Mouse (Mus musculus): ENCODE results near the gene Krba1.

Krba1 gene

GRCm38 (mm10) chr6:48395105-48396007, at the start of gene Krba1:
TSS of gene Krba1 (plus strand) at chr6:48395586.
- no peak for DNase-seq (ENCODE audit: low read depth)

DNA sequence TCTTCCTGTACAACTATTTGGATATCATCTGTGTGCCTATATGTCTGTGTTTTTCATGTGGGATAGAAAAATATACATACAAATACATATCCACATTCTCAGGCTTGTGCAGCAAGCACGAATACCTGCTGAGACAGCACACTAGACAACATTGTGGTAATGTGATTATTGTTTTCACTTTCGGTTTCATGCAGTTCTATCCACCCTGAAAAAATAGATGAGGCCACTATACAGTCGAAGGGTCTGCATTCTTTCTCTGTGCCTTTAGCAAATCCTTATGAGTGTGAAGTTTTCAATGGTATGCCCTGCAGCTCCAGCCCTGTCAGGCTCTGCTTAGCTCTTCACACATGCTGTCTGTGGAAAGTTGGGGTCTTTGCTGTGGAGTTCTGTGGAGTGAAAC, 36.5 kb upstream of the Krba1 start:
- DNase-seq (ENCODE audit: low read depth), result peak; percentile 5

DNA sequence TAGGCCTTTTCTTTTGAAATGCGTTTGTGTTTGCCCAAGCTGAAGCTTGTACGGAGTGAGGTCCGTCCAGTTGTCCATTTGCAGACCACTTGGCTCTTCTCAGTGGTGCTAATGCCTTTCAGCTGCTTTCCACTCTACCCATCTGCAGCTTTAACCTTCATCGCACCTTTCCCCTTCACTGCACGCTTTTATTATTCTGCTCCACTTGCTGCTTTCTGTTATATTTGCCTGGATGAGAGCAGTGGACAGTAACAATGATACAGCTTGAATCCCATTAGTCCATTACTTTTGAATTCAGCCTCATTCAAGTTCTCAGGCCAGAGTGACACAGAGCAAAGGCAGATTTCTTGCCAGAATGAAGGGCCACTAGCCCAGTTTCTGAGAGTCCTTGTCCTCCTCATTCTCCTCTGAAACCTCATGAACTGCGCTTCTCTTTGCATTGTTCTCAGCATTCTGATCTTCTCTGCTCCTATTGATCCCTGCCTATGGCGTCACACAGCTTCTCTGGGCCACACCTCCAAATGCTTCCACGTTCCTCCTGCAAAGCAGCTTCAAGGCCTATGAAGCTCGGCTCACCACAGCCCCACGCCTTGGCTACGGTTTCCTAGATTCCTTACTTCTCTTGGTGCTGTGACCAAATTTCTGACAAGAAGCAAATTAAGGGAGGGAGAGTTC, 28.9 kb upstream of the Krba1 start:
- no peak for DNase-seq (ENCODE audit: low read depth)

- DNase-seq (ENCODE audit: low read depth), result no peak
Measured at GRCm38 (mm10) chr6:48388221-48388620, 7.2 kb upstream of the Krba1 start.

- peak; percentile 39 for DNase-seq (ENCODE audit: low read depth)
Measured at GRCm38 (mm10) chr6:48393811-48394210, 1.6 kb upstream of the Krba1 start.

GRCm38 (mm10) chr6:48396008-48396595, 716 bp downstream of the Krba1 start:
- DNase-seq (ENCODE audit: low read depth), result no peak

- no peak for DNase-seq (ENCODE audit: low read depth)
Measured at GRCm38 (mm10) chr6:48396686-48397085, 1.3 kb downstream of the Krba1 start.

GRCm38 (mm10) chr6:48397336-48397735, 1.9 kb downstream of the Krba1 start:
- no peak for DNase-seq (ENCODE audit: low read depth)

GRCm38 (mm10) chr6:48399906-48400305, 4.5 kb downstream of the Krba1 start:
- DNase-seq (ENCODE audit: low read depth), result no peak

- no peak for DNase-seq (ENCODE audit: low read depth)
Measured at GRCm38 (mm10) chr6:48404071-48404470, 8.7 kb downstream of the Krba1 start.

GRCm38 (mm10) chr6:48409726-48410343, 14.4 kb downstream of the Krba1 start:
- DNase-seq (ENCODE audit: low read depth), result no peak

DNA sequence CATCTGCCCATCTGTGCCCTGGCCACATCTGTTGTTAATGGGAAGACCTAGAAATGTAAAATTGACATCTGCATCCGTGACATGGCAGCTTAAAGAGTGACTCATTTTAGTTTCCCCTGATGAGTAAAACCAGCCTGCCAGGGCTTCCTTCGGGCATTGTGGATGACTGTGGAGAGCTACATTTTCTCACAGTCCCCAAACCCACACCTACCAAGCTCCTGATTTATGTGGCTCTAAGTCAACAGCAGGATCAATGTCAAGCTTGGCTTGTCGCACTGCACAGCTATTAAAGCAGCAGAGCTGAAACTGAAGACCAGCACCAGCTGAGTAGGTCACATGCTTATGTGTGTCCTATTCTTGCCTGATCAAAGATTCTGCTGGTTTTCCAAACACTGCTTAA, 15.2 kb downstream of the Krba1 start:
- peak; percentile 30 for DNase-seq (ENCODE audit: low read depth)

GRCm38 (mm10) chr6:48411193-48412092, 16.1 kb downstream of the Krba1 start:
- DNase-seq (ENCODE audit: low read depth), result no peak

DNA sequence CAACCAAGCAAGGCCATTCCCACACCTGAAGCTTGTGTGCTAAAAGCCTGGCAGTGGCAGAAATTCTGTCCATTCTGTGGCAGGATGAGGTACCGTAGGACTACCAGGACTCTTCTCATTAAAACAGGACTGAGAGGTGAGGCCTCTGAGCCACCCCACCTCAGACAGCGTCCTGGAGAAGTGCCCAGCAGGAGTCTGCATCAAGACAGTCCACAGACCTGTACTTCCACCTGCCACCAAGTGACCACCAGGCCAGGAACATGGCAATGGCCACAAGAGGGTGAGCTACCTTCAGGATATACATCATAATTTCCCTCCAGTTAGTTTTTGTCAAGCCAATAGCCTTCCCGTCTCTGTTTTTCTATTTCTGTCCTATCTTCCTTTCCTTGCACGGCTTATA, 16.8 kb downstream of the Krba1 start:
- no peak for DNase-seq (ENCODE audit: low read depth)

DNA sequence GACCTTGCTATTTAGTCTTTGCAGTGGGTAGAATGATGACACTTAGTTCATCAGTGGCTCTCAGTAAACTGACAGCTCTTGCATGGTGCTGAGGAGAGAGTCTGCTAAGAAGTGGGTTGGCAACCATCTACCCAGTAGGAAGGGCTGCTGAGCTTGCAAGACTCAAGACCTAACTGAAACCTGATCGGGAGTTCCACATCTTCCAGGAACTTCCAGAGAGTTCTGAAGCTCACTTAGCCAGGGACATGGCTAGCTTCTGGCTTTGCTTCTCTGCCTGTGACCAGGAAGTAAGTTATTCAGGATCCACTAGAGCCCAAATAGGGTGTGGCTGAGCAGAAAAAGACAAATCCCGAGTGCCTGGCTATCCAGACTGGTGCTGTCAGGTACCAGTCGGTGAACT, 17.3 kb downstream of the Krba1 start:
- DNase-seq (ENCODE audit: low read depth), result no peak

DNA sequence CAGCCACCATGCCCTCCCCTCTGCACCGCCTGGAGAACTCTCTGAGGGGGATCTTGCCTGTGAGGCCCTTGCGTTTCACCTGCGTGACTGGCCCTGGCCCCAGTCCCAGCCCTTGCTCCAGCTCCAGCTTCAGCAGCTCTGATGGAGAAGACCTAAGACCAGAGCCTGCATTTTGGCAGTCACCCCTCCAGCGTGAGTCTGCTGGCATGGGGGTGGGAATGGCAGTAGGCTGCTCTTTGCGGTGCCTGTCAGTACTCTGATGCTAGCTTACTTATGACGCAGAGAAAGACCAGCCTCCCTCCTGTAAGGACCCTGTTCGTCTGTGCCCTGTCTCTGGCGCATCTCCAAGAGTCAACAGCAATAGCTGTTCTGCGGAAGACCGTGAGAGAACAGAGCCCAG, 17.7 kb downstream of the Krba1 start:
- no peak for DNase-seq (ENCODE audit: low read depth)

DNA sequence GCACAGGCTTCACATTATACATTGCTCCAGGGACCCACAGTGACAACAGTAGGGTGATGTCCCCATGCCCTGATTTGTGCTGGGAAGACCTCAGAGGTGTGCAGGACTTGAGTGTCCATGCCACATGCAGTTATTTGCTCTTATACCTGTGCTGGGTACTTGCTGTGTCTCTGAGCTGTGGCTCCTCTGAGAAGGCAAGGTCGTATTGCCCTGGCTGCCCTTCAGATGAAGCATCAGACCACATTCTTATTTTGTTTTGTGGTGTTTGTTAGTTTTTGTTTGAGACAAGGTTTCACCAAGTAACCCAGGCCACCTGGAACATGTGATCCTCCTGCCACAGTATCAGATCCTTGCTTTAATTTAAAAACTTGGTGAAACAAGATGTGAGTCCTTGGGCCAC, 19.5 kb downstream of the Krba1 start:
- DNase-seq (ENCODE audit: low read depth), result no peak

- DNase-seq (ENCODE audit: low read depth), result no peak
Measured at GRCm38 (mm10) chr6:48415636-48416035, 20.2 kb downstream of the Krba1 start.

DNA sequence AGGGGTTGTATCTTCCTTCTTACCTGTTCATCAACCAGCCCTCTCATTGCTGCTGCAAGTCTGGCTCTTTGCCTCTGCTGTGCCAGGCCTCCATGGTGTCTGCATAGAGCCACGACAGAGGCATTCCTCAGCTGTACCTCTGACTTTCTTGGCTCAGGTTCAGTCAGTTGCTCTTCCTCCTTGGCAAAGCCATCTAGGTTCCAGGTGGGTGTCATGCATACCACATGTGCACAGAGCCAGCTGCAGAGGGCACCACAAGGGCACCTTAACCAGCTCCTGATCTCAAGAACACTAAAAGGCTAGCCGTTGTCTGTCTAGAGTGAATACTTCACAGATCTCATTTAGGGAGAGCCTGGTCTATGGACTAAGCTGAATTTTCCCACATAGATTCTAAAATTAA, 21.1 kb downstream of the Krba1 start:
- DNase-seq (ENCODE audit: low read depth), result no peak

DNA sequence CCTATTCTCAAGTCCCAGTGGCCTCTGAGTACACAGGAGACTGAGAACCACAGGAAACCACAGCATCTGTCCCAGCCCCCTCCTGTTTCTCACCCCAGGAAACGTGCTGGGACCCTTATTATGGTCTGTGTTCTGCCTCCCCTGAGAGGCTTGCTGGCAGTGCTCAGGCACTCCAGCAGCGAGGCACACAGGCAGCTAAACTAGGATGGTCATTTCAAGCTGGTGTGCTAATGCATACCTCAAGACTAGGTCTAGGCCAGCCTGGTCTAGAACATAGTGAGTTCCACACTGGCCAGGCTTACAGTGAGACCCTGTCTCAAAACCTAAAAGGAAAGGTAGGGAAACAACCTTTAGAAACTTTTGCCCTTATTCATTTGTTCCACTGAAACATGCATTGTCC, 25.3 kb downstream of the Krba1 start:
- DNase-seq (ENCODE audit: low read depth), result peak; percentile 5

DNA sequence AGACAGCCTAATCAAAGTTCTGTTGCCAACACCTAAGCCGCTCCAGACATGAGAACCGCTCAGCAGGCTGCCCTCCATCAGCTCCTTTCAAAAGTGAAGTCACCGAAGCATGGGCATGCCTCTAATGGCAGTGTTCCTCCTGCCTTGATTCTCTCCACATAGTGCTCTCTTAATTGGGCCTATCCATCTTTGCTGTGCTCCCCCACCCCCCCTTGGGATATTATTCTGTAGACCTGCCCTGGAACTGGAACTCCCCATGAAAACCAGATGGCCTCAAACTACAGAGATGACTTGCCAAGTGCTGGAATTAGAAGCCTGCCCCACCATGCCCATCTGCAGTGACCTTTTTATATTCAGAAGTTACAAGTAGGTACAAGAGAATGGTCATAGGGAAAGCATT, 27.9 kb downstream of the Krba1 start:
- no peak for DNase-seq (ENCODE audit: low read depth)

DNA sequence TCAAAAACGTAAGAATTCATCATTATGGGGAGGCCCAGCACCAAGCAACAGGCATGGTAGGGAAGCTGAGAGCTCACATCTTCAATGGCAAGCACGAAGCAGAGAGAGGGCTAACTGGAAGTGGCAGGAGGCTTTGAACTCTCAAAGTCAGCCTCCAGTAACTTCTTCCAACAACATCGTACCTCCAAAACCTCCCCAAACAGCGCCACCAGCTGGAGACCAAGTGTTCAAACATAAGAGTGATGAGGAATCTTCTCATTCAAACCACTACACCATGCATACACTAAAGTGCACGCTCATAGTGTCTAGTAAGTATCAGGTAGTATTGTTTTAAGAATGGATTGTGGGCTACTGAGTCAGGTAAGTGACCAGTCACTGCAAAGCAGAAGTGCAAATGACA, 28.7 kb downstream of the Krba1 start:
- no peak for DNase-seq (ENCODE audit: low read depth)
